Mouse (Mus musculus) heart, embryonic 15.5 days (tissue): ENCODE data around the gene Wipi2. TPM values are rescaled to one million over a fixed set of nuclear protein-coding genes. Genes with fewer than 3 reads are reported as not detected.

ENCODE experiments used
- ATAC-seq: fragments of 200-750 bp; cut with Nextera tagmentation; replicated peaks from 2 replicates; pipeline ENCODE4 v1.8.0; 2017; ENCODE audit warnings: low read depth, moderate TSS enrichment; ENCODE audit not compliant: insufficient number of reproducible peaks, insufficient read depth, low FRiP score
- H3K27ac ChIP-seq: fragments of 300-500 bp; sonication (generic); 2 replicates; pipeline ENCODE4 v1.5.1; 2015; ENCODE audit warnings: mild to moderate bottlenecking, inconsistent platforms
- H3K27me3 ChIP-seq: fragments of 300-500 bp; sonication (generic); 2 replicates; pipeline ENCODE4 v1.6.1; 2015; ENCODE audit warnings: inconsistent platforms
- H3K36me3 ChIP-seq: fragments of 300-500 bp; sonication (generic); 2 replicates; pipeline ENCODE4 v1.6.1; 2015; ENCODE audit warnings: mild to moderate bottlenecking, inconsistent platforms
- H3K4me1 ChIP-seq: fragments of 300-500 bp; sonication (generic); replicated peaks from 2 replicates; pipeline ENCODE4 v1.6.1; 2015; ENCODE audit warnings: inconsistent platforms
- H3K4me2 ChIP-seq: fragments of 300-500 bp; sonication (generic); 2 replicates; pipeline ENCODE4 v1.6.1; 2015; ENCODE audit warnings: inconsistent platforms, mild to moderate bottlenecking, moderate library complexity
- H3K4me3 ChIP-seq: fragments of 300-500 bp; sonication (generic); 2 replicates; pipeline ENCODE4 v1.5.1; 2015; ENCODE audit warnings: mild to moderate bottlenecking, inconsistent platforms
- H3K9ac ChIP-seq: fragments of 300-500 bp; sonication (generic); 2 replicates; pipeline ENCODE4 v1.6.1; 2015; ENCODE audit warnings: mild to moderate bottlenecking, inconsistent platforms
- H3K9me3 ChIP-seq: fragments of 300-500 bp; sonication (generic); replicated peaks from 2 replicates; pipeline ENCODE4 v1.6.1; 2016; ENCODE audit warnings: inconsistent platforms
- WGBS: fragments of 180-500 bp; shearing (Covaris S2); methylation state at CpG from one replicate; pipeline ENCODE4 v1.1.7; 2015; ENCODE audit warnings: mixed read lengths; 5-methylcytosine and 5-hydroxymethylcytosine counted together
- polyA plus RNA-seq: library from polyadenylated mRNA; unstranded; fragments of >200 nt; fragmentation: Nextera tagmentation; extraction: Ambion mirVana; gene quantifications from 2 replicates; pipeline ENCODE4 v1.2.1, GENCODE M21; 2015

Gene Wipi2
- polyA plus RNA-seq, 1 experiment from 2014 or later: 23.9 TPM

DNA sequence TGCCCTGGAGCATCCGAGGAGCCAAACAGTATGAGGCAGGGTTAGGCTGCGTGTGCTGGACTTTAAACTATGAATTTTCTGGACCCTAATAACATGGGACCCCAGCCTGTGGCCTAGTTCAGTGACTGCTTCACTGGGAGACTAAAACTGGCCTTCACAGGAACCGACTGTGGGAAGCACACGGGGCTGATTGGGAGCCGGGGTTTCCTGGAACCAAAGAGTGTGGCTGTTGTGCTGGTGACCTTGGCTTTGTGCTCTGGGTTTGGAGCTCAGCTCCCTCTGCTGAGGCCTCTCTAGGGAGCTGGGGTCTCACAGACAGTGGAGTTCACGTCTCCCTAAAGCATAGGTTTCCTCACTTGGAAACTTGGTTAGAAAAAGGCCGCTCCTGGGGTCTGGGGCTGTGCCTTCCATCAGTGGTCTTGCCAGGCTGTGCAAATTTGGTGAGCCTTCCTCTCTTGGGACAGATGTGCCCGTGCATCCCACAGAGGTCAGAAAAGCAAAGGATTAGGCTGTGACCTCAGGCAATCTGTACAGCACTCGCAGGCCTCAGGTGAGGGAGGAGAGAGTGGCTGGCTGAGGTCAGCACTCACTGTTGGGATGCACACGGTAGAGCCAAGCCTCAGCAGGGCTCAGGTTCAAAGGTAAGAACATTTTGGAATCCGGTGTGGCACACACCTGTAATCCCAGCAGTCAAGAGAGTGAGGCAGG lies 41.2 kb downstream of the Wipi2 start:
- Histone ChIP-seq H3K36me3 (peaks cover 47% of the 10 kb centered on the region), H3K4me3 (no peak overlapping the region), H3K27ac (no peak overlapping the region), H3K4me2 (no peak overlapping the region), H3K9me3 (no peaks in the 10 kb centered on the region), H3K9ac (no peak overlapping the region), H3K4me1 (no peaks in the 10 kb centered on the region), H3K27me3 (no peaks in the 10 kb centered on the region)
- WGBS: 84% methylated on average over 11 of the region's 11 CpGs
- ATAC-seq: no peak

DNA sequence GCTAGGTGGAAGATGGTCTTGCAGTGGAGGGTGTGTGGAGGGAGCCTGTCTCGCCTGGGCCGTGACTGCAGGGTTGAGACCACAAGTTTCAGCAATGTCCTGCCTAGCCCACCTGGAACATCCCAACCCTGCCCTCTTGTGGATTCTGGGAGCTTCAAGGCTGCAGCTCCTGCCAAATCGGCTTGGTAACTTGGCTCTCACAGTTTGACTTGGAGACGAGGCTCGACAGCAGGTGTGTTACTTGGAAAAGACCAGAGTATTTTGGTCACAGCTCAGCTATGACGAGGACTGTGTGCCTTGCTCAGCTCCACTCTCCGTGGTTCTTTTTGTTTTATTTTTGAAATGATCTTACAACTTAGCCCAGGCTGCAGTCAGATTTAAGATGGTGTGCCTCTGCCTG lies 42.2 kb downstream of the Wipi2 start:
- WGBS: 69% methylated on average over 7 of the region's 7 CpGs
- no peaks in the 10 kb centered on the region for H3K27me3 ChIP-seq
- H3K36me3 ChIP-seq: peaks cover 36% of the 10 kb centered on the region
- no peaks in the 10 kb centered on the region for H3K9me3 ChIP-seq
- H3K4me3 ChIP-seq: no peak overlapping the region
- H3K4me2 ChIP-seq: no peak overlapping the region
- no peak overlapping the region for H3K27ac ChIP-seq
- H3K9ac ChIP-seq: no peak overlapping the region
- H3K4me1 ChIP-seq: no peaks in the 10 kb centered on the region
- no peak for ATAC-seq

DNA sequence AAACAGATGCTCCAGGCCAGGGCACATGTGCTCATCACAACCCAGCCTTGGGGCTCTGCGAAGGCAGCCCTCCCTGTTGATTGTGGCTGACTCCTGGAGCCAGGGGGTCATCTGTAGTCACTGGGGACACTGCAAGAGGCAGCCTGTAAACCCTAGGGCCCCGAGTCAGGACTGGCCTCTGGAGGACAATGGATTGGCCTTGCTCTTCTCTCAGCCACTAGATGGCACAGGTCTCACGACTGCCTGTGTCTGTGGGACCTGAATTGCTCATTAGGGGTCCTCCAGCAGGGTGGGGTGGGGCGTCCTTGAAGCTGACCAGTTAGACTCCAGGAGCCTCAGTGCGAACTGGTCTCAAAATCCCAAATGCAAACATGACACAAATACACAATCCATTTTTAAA lies 45.6 kb downstream of the Wipi2 start:
- no peaks in the 10 kb centered on the region for H3K9me3 ChIP-seq
- H3K27ac ChIP-seq: no peak overlapping the region
- no peaks in the 10 kb centered on the region for H3K27me3 ChIP-seq
- no peak overlapping the region for H3K4me3 ChIP-seq
- 34% methylated on average over 5 of the region's 5 CpGs for WGBS
- H3K9ac ChIP-seq: no peak overlapping the region
- H3K4me2 ChIP-seq: no peak overlapping the region
- no peaks in the 10 kb centered on the region for H3K4me1 ChIP-seq
- peaks cover 8% of the 10 kb centered on the region; the same call in 1 of the 2 replicates for H3K36me3 ChIP-seq
- ATAC-seq: no peak

DNA sequence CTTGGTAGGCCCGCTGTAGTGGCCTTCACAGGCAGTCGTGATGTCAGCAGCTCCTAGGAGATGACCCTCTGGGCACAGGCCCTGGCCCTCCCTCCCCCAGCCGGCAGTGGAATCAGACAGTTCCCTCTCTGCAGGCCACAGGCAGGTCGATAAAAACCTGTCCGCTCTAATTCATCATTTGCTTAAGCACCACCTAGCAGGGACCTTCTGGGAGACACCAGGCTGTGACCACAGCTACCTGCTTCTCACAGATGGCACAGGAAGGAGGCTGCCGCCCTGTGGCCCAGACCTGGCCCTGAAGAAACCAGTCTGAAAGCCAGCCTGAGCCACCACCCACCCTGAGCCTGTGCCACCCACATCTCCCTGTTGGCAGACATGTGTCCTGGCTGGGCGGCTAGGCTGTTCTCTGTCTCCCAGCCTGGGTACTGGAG lies 50.7 kb downstream of the Wipi2 start:
- Histone ChIP-seq H3K4me3 (no peak overlapping the region), H3K27me3 (no peaks in the 10 kb centered on the region), H3K9ac (no peak overlapping the region), H3K27ac (no peak overlapping the region), H3K4me1 (no peaks in the 10 kb centered on the region), H3K36me3 (no peaks in the 10 kb centered on the region), H3K9me3 (0 out of 2 replicates have a peak, but pooled peaks cover 2% of the 10 kb centered on the region), H3K4me2 (no peak overlapping the region)
- ATAC-seq: no peak
- 54% methylated on average over 7 of the region's 7 CpGs for WGBS

DNA sequence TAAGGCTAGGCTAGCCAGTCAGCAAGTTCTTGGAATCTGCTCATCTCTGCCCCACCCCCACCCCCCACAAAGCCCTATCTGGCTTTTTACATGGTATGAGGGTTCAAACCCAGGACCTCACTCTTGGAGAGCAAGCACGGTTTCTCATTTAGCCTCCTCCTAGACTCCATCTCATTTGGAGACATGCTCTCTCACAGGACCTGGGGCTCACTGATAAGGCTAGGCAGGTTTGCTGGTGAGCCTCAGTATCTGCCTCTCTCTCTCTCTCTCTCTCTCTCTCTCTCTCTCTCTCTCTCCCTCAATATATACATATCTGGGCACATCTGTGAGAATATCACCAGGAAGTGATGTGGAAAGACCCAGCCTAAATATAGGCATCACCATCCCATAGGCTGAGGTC lies 51.6 kb downstream of the Wipi2 start:
- Histone ChIP-seq H3K9me3 (0 out of 2 replicates have a peak, but pooled peaks cover 3% of the 10 kb centered on the region), H3K9ac (no peak overlapping the region), H3K4me2 (no peak overlapping the region), H3K4me1 (no peaks in the 10 kb centered on the region), H3K27me3 (no peaks in the 10 kb centered on the region), H3K36me3 (no peaks in the 10 kb centered on the region), H3K4me3 (no peak overlapping the region), H3K27ac (no peak overlapping the region)
- ATAC-seq: no peak
- 85% methylated on average over 1 of the region's 1 CpGs for WGBS

DNA sequence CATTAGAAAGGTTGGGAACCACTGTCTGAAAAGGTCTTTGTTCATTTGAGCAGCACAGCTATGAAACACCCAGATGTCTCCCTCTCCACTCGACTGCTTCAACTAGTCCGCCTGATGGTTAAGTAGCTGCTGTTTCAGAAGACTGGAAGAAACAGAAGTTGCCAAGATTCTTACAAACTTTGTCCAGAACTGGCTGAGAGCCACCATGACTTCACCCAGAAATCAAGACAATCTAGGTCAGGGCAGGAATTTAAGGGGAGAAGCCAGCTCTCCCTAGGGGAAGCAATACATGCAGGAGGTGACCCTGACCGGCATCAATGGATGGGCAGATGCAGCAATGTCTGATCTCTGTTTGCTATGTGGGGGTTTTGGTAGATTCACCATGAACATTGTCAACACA lies 54.4 kb downstream of the Wipi2 start:
- Histone ChIP-seq H3K27me3 (no peaks in the 10 kb centered on the region), H3K4me1 (no peaks in the 10 kb centered on the region), H3K9ac (no peak overlapping the region), H3K9me3 (0 out of 2 replicates have a peak, but pooled peaks cover 3% of the 10 kb centered on the region), H3K27ac (no peak overlapping the region), H3K4me3 (no peak overlapping the region), H3K36me3 (no peaks in the 10 kb centered on the region), H3K4me2 (no peak overlapping the region)
- no peak for ATAC-seq
- 70% methylated on average over 3 of the region's 3 CpGs for WGBS

DNA sequence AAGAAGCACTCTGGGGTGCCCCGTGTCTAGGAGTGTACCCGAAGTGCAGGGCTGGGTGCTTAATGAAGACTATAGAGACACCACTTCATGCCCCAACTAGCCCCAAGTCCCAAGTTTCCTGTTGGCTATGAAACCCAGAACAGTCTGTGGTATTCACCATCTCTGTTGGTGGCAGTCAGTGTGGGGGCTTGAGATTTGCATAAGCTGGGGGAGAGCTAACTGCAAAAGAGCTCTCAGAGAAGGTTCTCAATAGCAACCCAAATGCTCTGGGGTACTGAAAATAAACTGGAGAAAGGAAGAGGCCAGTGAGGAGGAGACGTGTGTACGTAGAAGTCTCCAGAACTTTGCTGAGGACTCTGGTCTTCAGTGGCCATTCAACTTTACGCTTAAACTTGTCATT lies 55.0 kb downstream of the Wipi2 start:
- no peak overlapping the region for H3K4me2 ChIP-seq
- H3K9ac ChIP-seq: no peak overlapping the region
- no peak overlapping the region for H3K27ac ChIP-seq
- H3K4me1 ChIP-seq: no peaks in the 10 kb centered on the region
- no peaks in the 10 kb centered on the region for H3K36me3 ChIP-seq
- peaks cover 4% of the 10 kb centered on the region; the same call in 1 of the 2 replicates for H3K27me3 ChIP-seq
- H3K9me3 ChIP-seq: 0 out of 2 replicates have a peak, but pooled peaks cover 3% of the 10 kb centered on the region
- 87% methylated on average over 5 of the region's 5 CpGs for WGBS
- H3K4me3 ChIP-seq: no peak overlapping the region
- ATAC-seq: no peak

DNA sequence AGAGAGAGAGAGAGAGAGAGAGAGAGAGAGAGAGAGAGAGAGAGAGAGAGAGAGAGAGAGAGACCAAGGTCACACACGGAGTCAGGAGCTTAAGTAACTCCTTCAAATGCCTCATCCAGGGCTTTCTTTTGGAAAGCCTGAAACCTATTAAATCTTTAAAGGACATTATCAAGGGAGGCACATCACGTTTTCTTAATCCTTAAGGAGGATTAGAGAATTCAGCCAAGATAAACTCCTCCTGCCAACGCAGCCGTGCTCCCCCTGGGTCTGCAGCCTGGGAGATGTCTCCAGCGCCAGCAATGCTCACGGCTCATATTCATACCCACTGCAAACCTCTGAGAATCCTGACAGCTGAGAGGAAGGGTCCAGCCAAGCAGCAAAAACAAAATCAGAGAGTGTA lies 61.4 kb downstream of the Wipi2 start:
- no peak for ATAC-seq
- no peak overlapping the region for H3K9ac ChIP-seq
- H3K27ac ChIP-seq: no peak overlapping the region
- no peaks in the 10 kb centered on the region for H3K4me1 ChIP-seq
- no peaks in the 10 kb centered on the region for H3K9me3 ChIP-seq
- no peaks in the 10 kb centered on the region for H3K36me3 ChIP-seq
- peaks cover 10% of the 10 kb centered on the region; the same call in 1 of the 2 replicates for H3K27me3 ChIP-seq
- H3K4me3 ChIP-seq: no peak overlapping the region
- WGBS: 33% methylated on average over 6 of the region's 6 CpGs
- no peak overlapping the region for H3K4me2 ChIP-seq

DNA sequence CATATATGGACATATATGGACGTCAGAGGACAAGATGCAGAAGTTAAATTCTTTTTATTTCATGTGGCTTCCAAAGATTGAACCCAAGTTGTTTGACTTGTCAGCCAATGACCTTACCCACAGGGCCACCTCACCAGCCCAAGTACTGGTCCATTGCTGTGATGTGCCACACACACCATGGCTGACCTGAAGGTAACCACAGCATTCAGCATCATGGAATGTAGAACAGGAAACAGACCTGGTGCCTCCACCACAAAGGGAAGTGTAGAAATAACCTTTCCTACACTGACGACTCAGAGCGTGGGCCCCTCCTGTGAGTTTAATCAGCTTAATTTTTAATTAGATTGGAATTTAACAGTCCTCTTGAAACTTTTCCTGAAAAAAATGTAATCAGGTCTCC lies 62.8 kb downstream of the Wipi2 start:
- Histone ChIP-seq H3K27me3 (peaks cover 16% of the 10 kb centered on the region; the same call in 1 of the 2 replicates), H3K4me1 (no peaks in the 10 kb centered on the region), H3K4me3 (no peak overlapping the region), H3K4me2 (no peak overlapping the region), H3K9ac (no peak overlapping the region), H3K27ac (no peak overlapping the region), H3K36me3 (no peaks in the 10 kb centered on the region), H3K9me3 (no peaks in the 10 kb centered on the region)
- 71% methylated on average over 3 of the region's 3 CpGs for WGBS
- ATAC-seq: no peak

DNA sequence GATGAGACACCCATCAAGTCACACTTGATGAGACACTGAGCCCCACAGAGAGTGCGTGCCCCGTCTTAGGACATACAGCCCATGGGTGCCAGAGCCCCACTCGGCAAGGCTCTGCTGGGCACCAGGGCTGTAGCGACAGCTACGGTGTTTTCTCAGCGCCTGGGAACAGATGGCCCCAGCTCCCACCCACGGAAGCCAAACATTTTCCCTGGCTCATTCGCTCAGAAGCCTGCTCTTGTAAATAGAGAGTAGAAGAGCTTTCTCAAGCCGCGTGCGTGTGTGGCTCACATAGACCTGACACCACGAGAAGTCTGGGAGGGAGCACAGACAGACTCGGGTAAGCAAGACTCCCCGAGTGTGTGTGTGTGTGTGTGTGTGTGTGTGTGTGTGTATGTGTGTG lies 64.8 kb downstream of the Wipi2 start, which contains the start of gene Slc29a4:
Gene Slc29a4 (plus strand): TSS at position 265 of the 400 bp plus-strand sequence.
- H3K27me3 ChIP-seq: peaks cover 24% of the 10 kb centered on the region; the same call in 1 of the 2 replicates
- H3K9ac ChIP-seq: no peak within 1 kb of the TSS
- H3K4me1 ChIP-seq: no peaks in the 10 kb centered on the region
- no peak within 1 kb of the TSS for H3K4me3 ChIP-seq
- 52% methylated on average over 14 of the region's 14 CpGs for WGBS
- no peaks in the 10 kb centered on the region for H3K9me3 ChIP-seq
- H3K4me2 ChIP-seq: no peak within 1 kb of the TSS
- H3K36me3 ChIP-seq: no peaks in the 10 kb centered on the region
- ATAC-seq: no peak
- no peak within 1 kb of the TSS for H3K27ac ChIP-seq

DNA sequence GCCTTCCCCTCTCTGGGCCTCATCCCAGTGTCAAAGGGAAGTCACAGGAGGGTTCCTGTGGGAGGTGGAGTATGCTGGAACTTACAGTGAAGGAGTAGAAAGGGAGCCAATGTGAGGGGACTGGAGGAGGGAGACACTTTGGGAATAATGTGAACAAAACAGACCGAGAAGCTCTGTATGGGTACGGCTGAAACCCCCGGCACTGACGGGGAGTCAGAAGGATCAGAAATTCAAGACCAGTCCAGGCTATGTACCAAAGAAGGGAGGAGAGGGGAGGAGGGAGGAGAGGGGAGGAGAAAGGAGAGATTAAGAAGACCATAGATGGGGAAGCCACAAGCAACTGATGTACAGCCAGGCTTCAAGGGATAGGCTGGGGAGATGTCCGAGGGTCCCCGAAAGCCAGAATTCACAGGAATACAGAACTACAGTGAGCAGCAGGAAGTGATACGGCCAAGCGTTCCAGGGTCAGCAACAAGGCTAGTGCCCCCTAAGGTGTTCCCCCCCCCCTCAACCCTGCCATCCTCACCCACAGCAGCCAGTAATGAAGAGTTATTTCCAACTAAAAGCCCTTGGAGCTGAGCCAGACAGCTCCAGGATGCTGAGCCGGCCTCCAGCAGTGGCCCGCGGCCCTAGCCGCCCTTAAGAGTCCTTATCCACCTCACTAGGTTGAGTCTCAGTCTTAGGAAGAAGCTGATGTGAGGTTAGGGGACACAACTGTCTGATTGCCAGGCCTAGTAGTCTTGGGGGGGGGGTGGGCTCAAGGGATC lies 65.7 kb downstream of the Wipi2 start:
- H3K4me3 ChIP-seq: no peak overlapping the region
- peaks cover 23% of the 10 kb centered on the region; the same call in 1 of the 2 replicates for H3K27me3 ChIP-seq
- WGBS: 64% methylated on average over 12 of the region's 12 CpGs
- H3K4me1 ChIP-seq: no peaks in the 10 kb centered on the region
- H3K36me3 ChIP-seq: no peaks in the 10 kb centered on the region
- no peak for ATAC-seq
- no peak overlapping the region for H3K9ac ChIP-seq
- no peak overlapping the region for H3K27ac ChIP-seq
- H3K9me3 ChIP-seq: no peaks in the 10 kb centered on the region
- no peak overlapping the region for H3K4me2 ChIP-seq
